Mouse (Mus musculus) ES-Bruce4 (cell line): ENCODE results near the gene Dlx6.

Experiments
- CTCF ChIP-seq: IDR thresholded peaks from one replicate; pipeline ENCODE4 v1.8.1; 2011; ENCODE audit warnings: low read depth, low read length
- EP300 ChIP-seq: IDR thresholded peaks from 2 replicates; pipeline ENCODE4 v1.6.1; 2011; ENCODE audit warnings: low read depth, low read length; ENCODE audit not compliant: insufficient read depth
- POLR2A ChIP-seq: IDR thresholded peaks from one replicate; pipeline ENCODE4 v1.8.1; 2011; ENCODE audit warnings: low read length; ENCODE audit not compliant: insufficient read depth

- TF ChIP-seq CTCF = no peak
- TF ChIP-seq EP300 = no peak
- TF ChIP-seq POLR2A = no peak
These were observed 7.0 kb downstream of the Dlx6 start for GRCm38 (mm10) chr6:6869961-6870800.
